Mouse (Mus musculus) kidney, postnatal 0 days (tissue): Measurements from ENCODE around the gene Abcc8. TPM values are rescaled to one million over a fixed set of nuclear protein-coding genes. Genes with fewer than 3 reads are reported as not detected.
A peak's percentile ranks its signal among the peaks of the same experiment; 100 is the strongest.
"Not testable (repeated sequence)": the region's sequence is repeated elsewhere in the genome, so short reads cannot be mapped to it uniquely, and the experiment has no call there.

Source experiments
- ATAC-seq: fragments of 200-750 bp; cut with Nextera tagmentation; replicated peaks from 2 replicates; pipeline ENCODE4 v1.8.0; 2017; ENCODE audit warnings: low read depth, moderate number of reproducible peaks, moderate TSS enrichment, moderate library complexity; ENCODE audit not compliant: low FRiP score
- DNase-seq: peaks from one replicate; pipeline ENCODE4 v3.0.0-alpha.2; 2016; ENCODE audit warnings: low spot score
- H3K27ac ChIP-seq: fragments of 300-500 bp; sonication (generic); 2 replicates; pipeline ENCODE4 v1.5.1; 2014; ENCODE audit warnings: mild to moderate bottlenecking
- H3K27me3 ChIP-seq: fragments of 300-500 bp; sonication (generic); 2 replicates; pipeline ENCODE4 v1.6.1; 2014; ENCODE audit warnings: low read length, mixed read lengths; ENCODE audit not compliant: insufficient read depth
- H3K36me3 ChIP-seq: fragments of 300-500 bp; sonication (generic); 2 replicates; pipeline ENCODE4 v1.6.1; 2014; ENCODE audit warnings: low read length, mixed read lengths; ENCODE audit not compliant: insufficient read depth
- H3K4me1 ChIP-seq: fragments of 300-500 bp; sonication (generic); replicated peaks from 2 replicates; pipeline ENCODE4 v1.6.1; 2014; ENCODE audit warnings: antibody characterized with exemption, low read length, mixed read lengths; ENCODE audit not compliant: insufficient read depth
- H3K4me2 ChIP-seq: fragments of 300-500 bp; sonication (generic); 2 replicates; pipeline ENCODE4 v1.6.1; 2014; ENCODE audit warnings: mild to moderate bottlenecking, low read length, moderate library complexity, mixed read lengths
- H3K4me3 ChIP-seq: fragments of 300-500 bp; sonication (generic); replicated peaks from 2 replicates; pipeline ENCODE4 v1.5.1; 2014; ENCODE audit warnings: low read depth, low read length
- H3K9ac ChIP-seq: fragments of 300-500 bp; sonication (generic); 2 replicates; pipeline ENCODE4 v1.6.1; 2014; ENCODE audit warnings: low read depth, low read length
- H3K9me3 ChIP-seq: fragments of 300-500 bp; sonication (generic); replicated peaks from 2 replicates; pipeline ENCODE4 v1.6.1; 2016; ENCODE audit warnings: low read length, inconsistent platforms, mixed read lengths
- CTCF ChIP-seq: IDR thresholded peaks from 2 replicates; pipeline ENCODE4 v1.5.1; 2016; ENCODE audit warnings: antibody characterized with exemption, low read depth, mild to moderate bottlenecking, moderate library complexity
- WGBS: fragments of 180-500 bp; shearing (Covaris S2); extraction: QIAGEN DNeasy Blood & Tissue Kit; methylation state at CpG from one replicate; pipeline ENCODE4 v1.1.7; 2014; 5-methylcytosine and 5-hydroxymethylcytosine counted together
- polyA plus RNA-seq: library from polyadenylated mRNA; unstranded; fragments of >200 nt; fragmentation: Nextera tagmentation; extraction: Ambion mirVana; gene quantifications from 2 replicates; pipeline ENCODE4 v1.2.1, GENCODE M21; 2015

Gene Abcc8
- polyA plus RNA-seq, 1 experiment from 2014 or later: 1.1 TPM

DNA sequence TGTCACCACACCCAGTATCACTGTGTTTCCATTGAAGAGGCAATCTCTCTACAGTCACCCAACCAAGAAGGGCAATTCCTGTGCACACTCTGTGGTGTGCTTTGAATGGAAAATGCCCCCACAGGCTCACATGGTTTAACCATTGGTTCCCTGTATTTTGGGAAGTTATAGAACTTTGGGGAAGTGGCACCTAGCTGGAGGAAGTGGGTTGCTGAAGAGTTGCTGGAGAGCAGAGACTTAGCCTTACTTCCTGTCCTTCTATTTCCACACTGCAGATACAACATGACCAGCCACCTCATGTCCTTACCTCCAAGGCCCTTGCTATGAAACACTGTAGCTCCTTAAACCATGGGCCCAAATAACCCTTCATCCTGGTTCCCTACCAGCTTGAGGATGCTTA, 4.4 kb upstream of the Abcc8 start:
- no peak for TF ChIP-seq CTCF
- no peaks in the 10 kb centered on the region for H3K4me1 ChIP-seq
- H3K9ac ChIP-seq: no peak overlapping the region
- H3K4me2 ChIP-seq: no peak overlapping the region
- H3K27ac ChIP-seq: no peak overlapping the region
- peaks cover 11% of the 10 kb centered on the region; the same call in 1 of the 2 replicates for H3K27me3 ChIP-seq
- no peaks in the 10 kb centered on the region for H3K36me3 ChIP-seq
- H3K9me3 ChIP-seq: no peaks in the 10 kb centered on the region
- ATAC-seq (no peak), DNase-seq (no peak)
- H3K4me3 ChIP-seq: no peak overlapping the region

DNA sequence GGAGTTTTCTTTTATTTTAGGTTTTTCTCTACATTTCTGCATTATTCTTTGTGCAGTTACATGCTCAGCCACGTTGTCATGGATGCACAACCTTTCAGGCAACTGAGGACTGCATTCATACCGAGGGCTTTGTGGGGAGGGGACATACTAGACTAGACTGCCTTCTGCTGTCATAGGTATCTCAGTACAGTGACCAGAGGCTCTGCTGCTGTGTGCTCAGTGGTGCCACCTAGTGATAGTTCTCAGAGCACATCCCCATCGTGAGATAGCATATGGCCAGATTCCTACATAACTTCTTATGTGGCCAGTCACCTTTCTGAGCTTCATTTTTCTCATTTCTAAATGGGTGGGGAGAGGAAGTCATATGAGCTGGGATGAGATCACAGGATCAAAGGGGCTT, 1.8 kb upstream of the Abcc8 start:
- no peaks in the 10 kb centered on the region for H3K36me3 ChIP-seq
- peak; percentile 91 for TF ChIP-seq CTCF
- WGBS: 4% methylated on average over 3 of the region's 3 CpGs
- H3K27me3 ChIP-seq: peaks cover 27% of the 10 kb centered on the region; the same call in 1 of the 2 replicates
- DNase-seq: peak; percentile 80
- no peaks in the 10 kb centered on the region for H3K9me3 ChIP-seq
- H3K4me1 ChIP-seq: no peaks in the 10 kb centered on the region
- no peak for ATAC-seq
- H3K4me3 ChIP-seq: no peak overlapping the region
- no peak overlapping the region for H3K9ac ChIP-seq
- H3K27ac ChIP-seq: no peak overlapping the region
- no peak overlapping the region for H3K4me2 ChIP-seq

DNA sequence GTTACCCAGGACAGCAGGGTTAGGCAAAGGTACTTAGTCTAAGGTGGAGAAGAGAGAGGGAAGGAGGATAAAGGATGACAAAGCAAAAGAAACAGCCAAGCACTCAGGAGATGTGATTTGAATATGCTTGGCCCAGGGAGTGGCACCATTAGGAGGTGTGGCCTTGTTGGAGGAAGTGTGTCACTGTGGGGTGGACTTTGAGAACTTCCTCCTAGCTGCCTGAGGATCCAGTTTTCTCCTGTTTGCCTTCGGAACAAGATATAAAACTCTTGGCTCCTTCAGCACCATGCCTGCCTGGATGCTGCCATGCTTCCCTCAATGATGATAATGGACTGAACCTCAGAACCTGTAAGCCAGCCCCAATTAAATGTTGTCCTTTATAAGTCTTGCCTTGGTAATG, 10.9 kb downstream of the Abcc8 start:
- H3K4me1 ChIP-seq, H3K36me3 ChIP-seq, H3K4me2 ChIP-seq, H3K9ac ChIP-seq, H3K27ac ChIP-seq, H3K4me3 ChIP-seq, H3K27me3 ChIP-seq, ATAC-seq, H3K9me3 ChIP-seq, DNase-seq: not testable (repeated sequence)
- 75% methylated on average over 1 of the region's 1 CpGs for WGBS

DNA sequence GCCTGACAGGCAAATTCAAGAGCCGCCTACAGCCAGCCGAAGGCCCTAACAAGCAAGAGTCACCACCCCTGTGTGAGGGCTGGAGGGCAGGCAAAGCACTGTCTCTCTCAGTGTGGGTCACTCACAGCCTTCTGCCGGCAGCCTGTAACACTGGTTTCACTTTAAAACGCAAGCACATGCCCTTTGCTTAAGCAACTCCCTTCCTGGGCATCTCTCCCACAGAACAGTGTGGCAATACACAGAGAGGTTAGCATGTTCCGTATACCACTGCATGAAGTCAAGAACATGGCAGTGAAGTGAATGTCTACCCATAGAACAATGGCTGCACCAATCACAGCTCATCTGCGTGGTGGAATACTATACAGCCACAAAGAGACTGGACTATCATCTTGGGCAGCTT, 11.4 kb downstream of the Abcc8 start:
- DNase-seq (no peak), ATAC-seq (no peak)
- Histone ChIP-seq H3K27me3 (no peaks in the 10 kb centered on the region), H3K27ac (no peak overlapping the region), H3K9me3 (no peaks in the 10 kb centered on the region), H3K4me2 (no peak overlapping the region), H3K9ac (no peak overlapping the region), H3K4me1 (no peaks in the 10 kb centered on the region), H3K4me3 (no peak overlapping the region), H3K36me3 (no peaks in the 10 kb centered on the region)
- 92% methylated on average over 6 of the region's 6 CpGs for WGBS
- TF ChIP-seq CTCF: no peak

DNA sequence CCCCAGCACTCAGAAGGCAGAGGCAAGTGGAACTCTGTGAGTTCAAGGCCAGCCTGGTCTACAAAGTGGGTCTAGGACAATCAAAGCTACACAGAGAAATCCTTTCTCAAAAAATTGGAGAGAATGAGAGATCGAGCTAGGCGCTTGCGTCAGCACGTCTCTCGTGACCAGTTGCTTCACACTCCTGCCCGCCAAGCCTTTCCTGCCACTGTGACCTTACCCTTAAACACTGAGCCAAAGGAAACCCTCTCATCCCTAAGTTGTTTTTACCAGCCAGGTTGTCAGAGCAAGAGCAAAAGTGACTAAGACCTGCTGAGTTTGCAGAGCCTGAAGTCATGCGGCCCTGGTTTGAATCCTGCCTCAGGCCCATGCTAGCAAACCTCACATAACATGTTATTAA, 11.9 kb downstream of the Abcc8 start:
- Histone ChIP-seq H3K4me1 (no peaks in the 10 kb centered on the region), H3K4me3 (no peak overlapping the region), H3K4me2 (no peak overlapping the region), H3K36me3 (no peaks in the 10 kb centered on the region), H3K27ac (no peak overlapping the region), H3K27me3 (no peaks in the 10 kb centered on the region), H3K9ac (no peak overlapping the region), H3K9me3 (no peaks in the 10 kb centered on the region)
- no peak for ATAC-seq
- no peak for TF ChIP-seq CTCF
- 91% methylated on average over 7 of the region's 7 CpGs for WGBS
- no peak for DNase-seq

DNA sequence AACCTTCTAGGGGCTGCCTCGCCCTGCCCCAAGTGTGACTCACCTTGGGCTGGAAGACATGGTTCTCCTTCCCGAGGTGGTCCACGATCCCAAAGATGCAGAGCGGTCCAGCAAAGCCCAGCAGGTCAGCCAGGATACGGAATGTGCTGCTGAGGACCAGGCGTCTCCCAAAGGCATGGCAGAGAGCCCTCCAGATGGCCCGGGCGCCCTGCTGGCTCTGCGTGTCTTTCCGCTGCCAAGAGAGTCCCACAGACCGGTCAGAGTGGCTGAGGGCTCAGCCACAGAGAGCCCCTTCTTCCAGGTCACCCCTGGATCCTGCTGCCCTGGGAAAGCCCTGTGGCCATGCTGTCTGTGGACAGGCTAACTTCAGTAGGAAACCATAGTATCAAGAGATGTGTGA, 14.0 kb downstream of the Abcc8 start:
- Histone ChIP-seq H3K4me1 (no peaks in the 10 kb centered on the region), H3K9me3 (no peaks in the 10 kb centered on the region), H3K9ac (no peak overlapping the region), H3K4me3 (no peak overlapping the region), H3K27ac (no peak overlapping the region), H3K27me3 (no peaks in the 10 kb centered on the region), H3K36me3 (no peaks in the 10 kb centered on the region), H3K4me2 (no peak overlapping the region)
- no peak for DNase-seq
- ATAC-seq: no peak
- no peak for TF ChIP-seq CTCF
- WGBS: 94% methylated on average over 11 of the region's 11 CpGs

DNA sequence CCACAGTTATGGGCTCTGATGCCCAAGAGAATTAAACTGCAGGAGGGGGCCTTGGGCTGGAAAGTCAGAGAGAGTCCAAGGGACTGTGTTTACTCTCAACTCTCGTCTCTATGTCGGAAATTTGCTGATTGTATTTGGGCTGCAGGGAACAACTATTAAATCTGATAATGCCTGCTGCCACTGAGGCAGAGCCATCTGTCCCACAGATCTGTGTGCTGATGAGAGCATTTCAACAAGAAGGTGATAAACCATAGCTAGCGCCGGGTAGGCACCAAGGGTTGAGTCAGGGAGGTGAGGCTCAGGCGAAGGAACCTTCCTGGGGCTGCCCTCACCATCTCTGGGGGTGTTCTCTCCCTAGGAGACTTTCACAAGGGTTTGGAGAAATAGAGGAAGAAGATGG, 17.1 kb downstream of the Abcc8 start:
- no peak overlapping the region for H3K9ac ChIP-seq
- no peak for TF ChIP-seq CTCF
- ATAC-seq: no peak
- H3K4me3 ChIP-seq: no peak overlapping the region
- no peaks in the 10 kb centered on the region for H3K9me3 ChIP-seq
- H3K36me3 ChIP-seq: no peaks in the 10 kb centered on the region
- no peak overlapping the region for H3K4me2 ChIP-seq
- H3K27ac ChIP-seq: no peak overlapping the region
- no peaks in the 10 kb centered on the region for H3K27me3 ChIP-seq
- no peaks in the 10 kb centered on the region for H3K4me1 ChIP-seq
- DNase-seq: no peak
- 69% methylated on average over 5 of the region's 5 CpGs for WGBS
